Mouse (Mus musculus) frontal cortex, postnatal 14 days (tissue): ENCODE data around the gene AC170998.1.

Source experiments
- DNase-seq, 2 experiments: peaks; one replicate each; pipeline ENCODE4 v3.0.0; 2022; ENCODE audit warnings: low spot score in 2 of 2

The AC170998.1 gene

DNA sequence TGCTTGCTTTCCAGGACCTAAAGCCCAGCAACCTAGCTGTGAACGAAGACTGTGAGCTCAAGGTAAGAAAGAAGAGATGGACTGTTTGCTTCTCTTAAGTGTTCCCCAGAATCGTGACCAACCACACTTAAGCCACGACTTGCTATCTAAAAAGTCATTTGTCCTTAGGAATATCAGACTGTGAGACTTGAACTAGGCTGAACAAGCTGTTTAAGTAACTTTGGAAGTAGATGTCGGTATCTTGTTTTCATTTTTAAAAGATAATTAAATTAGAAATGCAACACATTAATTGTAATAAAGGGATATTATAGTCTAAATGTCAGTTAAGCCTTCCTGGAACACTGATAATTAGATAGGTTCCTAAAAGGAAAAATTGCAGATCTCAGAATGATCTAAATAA lies at the start of gene AC170998.1:
AC170998.1 (plus strand) TSS at position 301 of the 400 bp plus-strand sequence.
- DNase-seq, result no peak

DNA sequence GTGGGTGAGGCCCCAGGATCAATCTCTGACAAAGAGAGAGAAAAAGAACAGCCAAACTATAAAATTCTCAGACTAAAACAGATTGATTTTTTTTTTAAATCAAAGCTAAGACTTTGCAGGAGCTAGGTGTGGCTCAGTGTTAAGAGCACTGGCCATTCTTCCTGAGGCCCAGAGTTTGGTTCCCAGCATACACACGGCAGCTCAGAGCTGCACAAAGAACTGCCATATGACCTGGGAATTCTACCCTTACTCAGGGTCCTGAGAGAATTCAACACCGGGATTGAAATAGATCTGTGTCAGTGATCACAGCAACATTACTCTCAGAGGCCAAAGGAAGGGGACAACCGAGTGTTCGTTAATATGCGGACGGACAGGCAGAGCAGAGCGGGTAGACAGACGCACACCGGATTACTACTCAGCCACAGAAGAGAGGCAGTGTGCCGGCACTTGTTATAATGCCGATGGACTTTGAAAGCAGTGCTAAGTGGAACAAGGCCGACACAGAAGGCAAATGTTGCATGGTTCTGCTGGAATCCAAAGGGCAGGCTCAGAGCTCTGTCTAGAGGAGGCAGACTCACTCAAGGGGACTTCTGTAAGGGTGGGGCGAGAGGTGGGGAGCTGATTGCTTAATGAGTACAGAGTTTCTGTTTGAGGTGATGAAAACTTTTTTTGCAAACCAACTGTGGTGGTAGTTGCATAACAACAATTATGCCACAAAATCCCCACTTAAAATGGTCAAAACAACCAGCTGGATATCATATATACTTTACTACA lies 43.4 kb upstream of the AC170998.1 start:
- DNase-seq, result no peak

GRCm38 (mm10) chr17:28683601-28684000 lies 42.3 kb upstream of the AC170998.1 start:
- no peak for DNase-seq

DNA sequence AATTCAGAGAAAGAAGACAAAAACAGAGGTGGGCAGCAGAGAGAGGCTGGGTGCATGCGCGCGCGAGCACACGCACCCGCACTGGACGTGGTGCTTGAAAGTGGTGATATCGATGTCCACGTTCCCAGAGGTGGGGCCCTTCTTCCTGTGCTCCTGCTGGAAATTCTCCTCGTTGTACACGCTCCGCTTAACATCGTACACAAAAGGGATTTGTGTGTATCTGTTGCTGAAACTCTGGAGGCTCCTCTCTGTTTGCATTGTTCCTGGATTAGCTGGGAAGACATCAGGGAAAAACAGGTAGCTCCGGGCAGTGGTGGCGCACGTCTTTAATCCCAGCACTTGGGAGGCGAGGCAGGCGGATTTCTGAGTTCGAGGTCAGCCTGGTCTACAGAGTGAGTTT lies 41.3 kb upstream of the AC170998.1 start:
- DNase-seq, result no peak

DNA sequence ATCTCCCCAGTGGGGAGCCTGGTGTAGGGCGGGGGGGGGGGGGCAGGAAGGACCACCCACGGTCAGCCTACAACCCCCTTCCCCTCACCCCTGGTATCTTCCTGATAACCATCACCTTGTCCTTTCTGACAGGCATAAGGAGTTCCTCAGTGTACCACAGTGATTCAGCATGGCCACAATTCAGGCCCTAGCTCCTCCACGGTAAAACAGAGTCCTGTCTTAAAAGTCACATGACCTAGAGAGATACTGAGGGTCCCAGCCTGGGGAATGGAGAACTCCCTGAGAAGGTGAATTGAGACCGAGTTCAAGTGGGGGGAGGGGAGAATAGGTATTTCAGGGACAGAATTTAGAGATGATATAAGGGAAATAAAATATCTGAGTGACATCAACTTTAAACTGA lies 38.5 kb upstream of the AC170998.1 start:
- no peak for DNase-seq

DNA sequence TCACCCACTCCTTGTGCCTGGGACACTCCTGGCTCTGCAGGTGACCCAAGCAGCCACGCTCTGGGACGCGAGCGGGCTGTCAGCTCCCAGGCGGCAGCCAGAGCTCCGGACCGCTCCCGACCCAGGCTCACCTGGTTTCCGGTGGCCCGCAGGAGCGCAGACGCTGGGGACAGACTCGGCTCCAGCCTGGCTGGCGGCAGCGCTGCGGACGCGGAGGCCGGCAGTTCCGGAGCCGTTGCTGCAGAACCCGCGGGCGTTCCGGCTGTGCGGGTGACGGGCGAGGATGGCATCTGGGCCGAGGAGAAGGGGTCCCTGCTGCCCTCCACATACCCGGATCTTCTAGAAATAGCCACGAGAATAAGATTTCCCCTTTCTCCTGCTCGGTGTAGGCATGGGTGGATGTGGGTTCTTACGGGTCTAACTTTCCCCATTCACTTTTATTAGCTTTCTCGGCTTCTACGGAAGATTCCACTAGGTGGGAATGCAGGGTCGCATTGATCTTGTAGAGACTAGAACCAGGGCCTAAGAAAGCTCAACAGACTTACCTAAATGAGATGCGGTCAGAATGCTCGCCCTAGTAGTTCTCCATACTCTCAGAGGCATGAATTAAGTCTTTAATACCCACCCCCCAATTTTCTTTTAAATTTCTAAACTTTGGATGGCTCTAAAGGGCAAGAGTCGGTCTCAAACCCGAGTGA lies 36.1 kb upstream of the AC170998.1 start, which contains the start of gene Slc26a8:
Slc26a8 (minus strand) TSS at position 648 of the 698 bp plus-strand sequence.
- peak in 1 of 2 experiments; percentile 30 for DNase-seq

GRCm38 (mm10) chr17:28690776-28691686 lies 34.9 kb upstream of the AC170998.1 start, which contains the start of gene Mapk14:
Mapk14 (plus strand) TSS chr17:28691329.
- DNase-seq, result peak; percentile 100

DNA sequence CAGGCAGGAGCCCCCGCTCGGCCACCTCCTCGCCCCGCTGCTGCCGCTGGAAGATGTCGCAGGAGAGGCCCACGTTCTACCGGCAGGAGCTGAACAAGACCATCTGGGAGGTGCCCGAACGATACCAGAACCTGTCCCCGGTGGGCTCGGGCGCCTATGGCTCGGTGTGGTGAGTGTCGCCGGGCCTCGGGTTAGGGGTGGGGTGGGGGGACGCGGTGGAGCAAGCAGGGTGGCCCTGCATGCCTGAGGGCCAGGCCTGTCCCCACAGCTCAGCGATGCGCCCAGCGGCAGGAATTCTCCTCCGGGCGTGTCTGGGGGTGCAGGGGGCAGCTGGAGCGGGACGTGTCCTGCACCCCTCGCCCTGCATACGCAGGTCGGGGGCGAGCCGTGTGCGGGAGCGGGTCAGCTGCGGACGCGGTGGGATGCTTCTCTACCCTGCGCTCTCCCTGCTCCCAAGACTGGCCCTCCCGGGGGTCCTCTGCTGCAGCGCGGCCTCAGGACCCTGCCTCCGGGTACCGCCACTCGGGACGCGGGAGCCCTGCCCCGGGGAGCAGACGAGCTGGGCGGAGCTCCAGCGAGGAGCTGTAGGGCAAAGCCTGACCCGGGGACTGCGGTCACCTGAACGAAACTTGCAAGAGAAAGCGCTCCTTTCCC lies 34.1 kb upstream of the AC170998.1 start:
- DNase-seq, result peak in 1 of 2 experiments; percentile 29

DNA sequence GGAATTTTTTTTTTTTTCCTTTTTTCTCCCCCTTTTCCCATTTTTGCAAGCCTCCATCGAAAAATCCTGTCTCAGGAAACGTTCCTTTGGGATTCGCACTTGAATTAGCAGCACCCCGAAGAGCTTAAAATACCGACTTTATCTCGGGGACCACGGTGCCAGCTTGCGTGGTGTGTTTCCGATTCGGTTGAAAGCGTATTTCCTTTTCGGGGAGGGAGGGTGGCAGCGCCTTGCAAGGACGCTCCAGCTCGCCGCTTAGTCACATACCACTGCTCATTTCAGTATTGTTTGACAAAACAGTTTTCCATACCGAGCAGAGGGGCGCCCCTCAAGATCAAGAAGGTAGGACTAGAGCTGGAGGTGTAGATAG lies 33.6 kb upstream of the AC170998.1 start:
- DNase-seq, result peak in 1 of 2 experiments; percentile 35

DNA sequence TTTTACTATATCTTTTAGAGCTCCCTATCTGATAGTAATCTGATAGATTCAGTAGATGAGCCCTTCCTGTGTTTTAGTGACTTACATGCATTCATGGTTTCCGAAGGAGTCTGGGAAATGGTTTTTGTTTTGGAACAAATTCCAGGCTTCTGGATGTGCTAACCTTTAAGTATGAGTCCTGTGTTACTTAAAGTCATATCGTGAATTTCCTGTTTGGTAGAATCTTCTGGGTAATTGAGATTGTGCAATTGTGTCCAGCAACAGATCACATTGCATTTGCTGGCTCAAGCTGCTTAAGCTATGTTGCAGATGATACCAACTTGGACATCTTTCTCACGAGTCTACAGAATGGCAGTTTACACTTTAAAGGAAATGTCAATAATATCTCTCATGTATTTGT lies 32.8 kb upstream of the AC170998.1 start:
- no peak for DNase-seq

DNA sequence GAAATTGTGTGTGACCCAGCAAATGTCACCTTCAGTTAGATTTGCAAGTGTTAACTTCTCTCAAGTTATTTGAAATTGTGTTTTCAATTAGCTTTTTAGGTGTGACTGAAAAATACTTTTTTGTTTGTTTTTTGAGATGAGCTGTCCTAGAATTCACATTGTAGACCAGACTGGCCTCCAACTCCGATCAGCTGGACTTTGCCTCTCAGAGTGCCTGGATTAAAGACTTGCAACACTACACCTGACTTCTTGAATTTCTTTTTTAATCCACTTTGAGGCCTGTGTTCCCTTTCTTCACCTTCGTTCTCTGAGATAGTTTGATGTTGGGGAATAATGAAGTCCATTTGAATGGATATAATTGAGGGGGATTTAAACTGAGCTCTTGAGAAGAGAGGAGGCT lies 31.8 kb upstream of the AC170998.1 start:
- DNase-seq, result no peak

GRCm38 (mm10) chr17:28694832-28695231 lies 31.1 kb upstream of the AC170998.1 start:
- no peak for DNase-seq

GRCm38 (mm10) chr17:28696641-28697040 lies 29.2 kb upstream of the AC170998.1 start:
- DNase-seq, result no peak

DNA sequence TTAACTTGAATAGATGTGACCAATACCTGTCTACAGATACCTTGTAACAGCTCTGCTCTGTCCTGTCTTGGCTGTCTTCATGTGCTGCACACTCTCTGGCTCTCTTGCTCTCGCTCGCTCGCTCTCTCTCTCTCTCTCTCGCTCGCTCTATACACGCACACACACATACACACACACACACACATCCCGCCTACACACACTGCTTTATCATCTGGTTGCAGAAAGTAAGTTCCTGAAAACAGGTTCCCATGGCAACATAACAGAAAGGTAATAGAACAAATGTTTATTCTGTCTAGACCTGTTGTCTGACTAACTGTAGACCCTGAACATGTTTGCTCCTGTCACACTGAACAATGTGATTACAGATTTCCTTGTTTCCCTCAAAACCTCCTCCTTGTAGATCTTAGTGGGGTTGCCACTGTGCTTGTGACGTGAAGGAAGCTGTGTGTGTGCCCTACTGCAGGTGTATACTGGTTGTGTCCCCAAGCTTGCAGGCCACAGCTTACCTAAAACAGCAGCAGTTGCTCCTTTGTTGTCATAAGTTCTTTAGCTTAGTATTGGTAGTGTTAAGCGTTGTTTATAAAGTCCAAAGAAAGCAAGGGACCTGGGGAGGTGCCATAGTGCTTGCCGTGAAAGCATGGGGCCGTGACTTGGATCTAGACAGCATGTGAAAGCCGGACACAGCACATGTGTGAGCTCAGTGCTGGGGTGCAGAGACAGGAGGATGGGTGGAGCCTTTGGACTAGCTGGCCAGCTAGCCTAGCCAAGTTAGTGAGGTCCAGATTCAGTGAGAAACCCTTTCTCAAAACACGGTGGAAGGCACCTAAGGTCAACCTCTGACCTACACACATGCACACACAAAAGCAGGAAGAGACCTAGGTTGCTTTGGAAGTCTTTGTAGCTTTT lies 28.3 kb upstream of the AC170998.1 start:
- no peak for DNase-seq

GRCm38 (mm10) chr17:28698245-28698644 lies 27.6 kb upstream of the AC170998.1 start:
- no peak for DNase-seq

DNA sequence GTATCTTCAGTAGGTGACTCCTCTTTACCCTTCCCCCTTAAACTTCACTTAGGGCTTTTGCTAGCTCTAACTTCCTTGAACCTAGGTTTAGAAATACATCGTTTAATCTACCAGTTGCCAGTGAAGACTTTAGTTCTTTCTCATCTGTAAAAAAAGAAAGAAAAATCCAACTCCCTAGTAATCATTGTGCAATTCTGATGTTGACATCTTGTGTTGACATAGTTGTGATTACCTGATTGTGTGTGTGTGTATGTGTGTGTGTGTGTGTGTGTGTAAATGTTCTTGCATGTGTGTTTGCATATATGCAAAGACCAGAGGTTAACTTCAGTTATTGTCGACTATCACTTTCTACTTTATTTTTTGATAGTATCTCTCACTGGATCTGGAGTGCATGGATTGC lies 27.2 kb upstream of the AC170998.1 start:
- no peak for DNase-seq

- DNase-seq, result no peak
Measured at GRCm38 (mm10) chr17:28699789-28700188, 26.1 kb upstream of the AC170998.1 start.

GRCm38 (mm10) chr17:28701171-28701570 lies 24.7 kb upstream of the AC170998.1 start:
- no peak for DNase-seq

- no peak for DNase-seq
Measured at GRCm38 (mm10) chr17:28701737-28702136, 24.1 kb upstream of the AC170998.1 start.

- no peak for DNase-seq
Measured at GRCm38 (mm10) chr17:28702646-28703045, 23.2 kb upstream of the AC170998.1 start.
